Mouse (Mus musculus) right cerebral cortex, postnatal 4 days (tissue): ENCODE data around the gene Uck1.
"Not testable (repeated sequence)": the region's sequence is repeated elsewhere in the genome, so short reads cannot be mapped to it uniquely, and the experiment has no call there.

ENCODE experiments used
- DNase-seq: peaks from one replicate; pipeline ENCODE4 v3.0.0-alpha.2; 2022

Uck1 gene

DNA sequence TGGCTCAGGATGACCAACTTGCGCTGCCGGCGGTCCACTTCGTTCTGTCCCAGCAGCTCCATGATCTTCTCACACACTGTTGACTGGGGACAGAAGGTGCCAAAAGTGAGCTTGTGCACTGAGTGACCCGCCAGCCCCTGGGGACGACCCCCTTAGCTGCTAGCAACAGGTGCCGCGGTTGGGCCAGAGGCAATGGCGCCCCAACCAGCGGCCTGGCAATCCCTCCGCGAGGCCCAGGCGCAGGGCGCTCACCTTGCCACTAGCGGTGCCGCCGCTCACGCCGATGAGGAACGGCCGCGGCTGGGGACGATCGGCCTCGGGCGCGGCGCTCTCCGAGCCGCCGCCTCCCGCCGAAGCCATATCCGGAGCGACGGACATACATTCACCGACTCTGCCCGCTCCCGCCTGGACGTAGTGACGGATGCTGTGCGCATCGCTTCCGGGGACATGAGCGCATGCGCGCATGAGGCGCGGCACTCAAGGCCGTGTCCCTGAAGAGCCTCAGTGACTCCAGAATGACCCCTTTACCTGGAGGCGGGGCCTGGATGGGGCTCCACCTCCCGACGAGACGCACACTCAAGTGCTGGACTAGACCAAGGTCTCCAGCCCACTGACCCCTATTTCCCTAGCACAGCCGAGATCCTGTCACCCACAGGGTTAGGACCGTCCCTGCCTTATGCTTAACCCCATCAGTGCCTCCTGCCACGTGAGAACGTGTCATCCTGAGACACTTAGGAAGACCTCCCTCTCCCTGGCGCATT is at the start of gene Uck1:
Gene Uck1, minus strand, starts transcription at position 503 of the 761 bp plus-strand sequence.
- DNase-seq = peak; percentile 82

DNA sequence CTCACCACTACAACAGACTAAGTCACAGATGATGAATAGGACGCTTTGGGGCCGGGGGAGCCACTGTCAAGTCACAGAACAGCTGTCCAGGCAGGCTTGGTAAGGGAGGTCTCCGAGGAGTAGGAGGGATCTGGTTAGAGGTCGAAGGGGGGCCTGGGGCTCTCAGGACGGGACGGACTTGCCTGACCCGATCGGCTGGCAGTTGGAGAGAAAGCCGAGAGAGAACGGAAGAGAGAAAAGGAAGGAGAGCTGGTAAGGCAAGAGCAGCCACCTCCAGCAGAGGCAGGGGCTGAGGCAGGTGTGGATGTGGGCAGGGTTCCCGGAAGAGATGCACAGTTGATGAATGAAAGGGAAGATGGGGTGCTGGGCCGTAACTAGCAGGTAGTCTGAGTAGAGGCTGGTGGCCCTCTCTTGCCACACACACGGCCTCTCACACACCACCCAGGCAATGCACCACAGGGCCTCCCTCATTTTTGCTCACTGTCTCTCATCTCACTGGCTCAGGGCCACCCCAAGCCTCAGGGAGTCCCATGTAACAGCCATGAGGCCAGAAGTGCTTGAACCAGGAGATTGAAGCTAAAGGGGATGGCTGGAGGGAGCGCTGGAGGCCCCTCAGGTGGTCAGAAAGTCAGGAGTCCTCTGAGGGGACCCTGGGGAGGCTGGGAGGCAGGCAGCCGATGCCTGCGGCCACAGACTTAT is 49.1 kb upstream of the Uck1 start:
- no peak for DNase-seq

DNA sequence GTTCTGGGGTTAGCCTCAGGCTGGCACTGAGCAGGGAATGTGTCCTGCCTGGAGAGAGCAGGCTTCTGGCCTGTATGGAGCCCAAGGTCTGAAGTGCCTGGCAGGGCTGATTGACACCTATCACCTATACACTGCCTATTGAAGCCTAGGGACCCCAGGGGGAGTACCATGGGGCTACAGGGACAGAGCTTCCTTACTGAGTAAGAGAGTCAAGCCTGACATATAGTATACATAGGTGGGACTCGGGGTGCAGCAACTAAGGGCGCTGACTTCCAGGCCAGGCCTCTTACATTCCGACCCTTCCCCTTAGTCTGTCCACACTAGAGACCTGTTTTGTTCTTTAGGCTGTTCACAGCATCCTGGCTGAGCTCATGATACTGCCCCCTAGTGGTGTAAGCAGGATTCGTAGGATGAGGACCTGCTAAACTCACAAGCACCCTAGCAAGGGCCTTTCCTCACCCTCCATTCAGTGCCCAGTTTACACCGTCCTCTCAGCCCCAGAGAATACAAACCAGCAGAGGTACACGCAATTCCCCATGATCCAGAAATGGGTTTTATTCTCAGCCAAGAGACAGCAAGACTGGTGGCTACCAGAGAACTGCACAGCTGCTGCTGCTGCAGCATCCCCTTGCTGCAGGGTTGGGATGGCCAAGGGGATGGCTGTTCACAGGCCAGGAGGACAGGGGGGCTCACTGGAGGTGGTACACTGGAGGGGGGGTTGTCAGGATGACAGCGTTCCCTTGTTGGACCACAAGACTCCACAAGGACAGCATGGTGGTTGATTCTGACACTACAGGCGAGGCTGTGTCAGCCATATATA is 48.2 kb upstream of the Uck1 start:
- DNase-seq = peak; percentile 67

DNA sequence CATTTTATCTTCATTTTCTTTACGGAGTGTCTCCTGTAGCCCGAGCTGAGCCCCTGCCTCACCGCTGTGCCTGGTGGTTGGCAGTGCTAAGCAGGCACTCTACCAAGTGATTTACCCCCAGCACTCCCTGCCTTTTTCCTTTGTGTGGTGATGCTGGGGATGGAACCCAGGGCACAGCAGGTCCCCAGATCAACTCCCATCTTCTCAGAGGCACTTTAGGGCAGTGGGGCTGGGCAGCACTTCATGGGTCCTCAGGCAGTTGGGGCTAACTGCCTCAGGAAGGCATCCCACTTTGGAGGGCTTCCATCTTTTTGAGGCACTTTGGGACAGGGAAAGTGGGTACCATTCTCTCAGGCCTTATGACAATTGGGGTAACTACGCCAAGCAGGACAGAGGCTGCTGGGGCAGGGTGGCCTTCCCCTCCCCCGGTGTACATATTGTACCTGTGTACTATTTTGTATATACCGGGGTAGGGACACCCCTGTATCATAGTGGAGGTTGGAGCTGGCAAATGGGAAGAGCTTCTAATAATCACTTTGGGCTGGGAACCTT is 47.4 kb upstream of the Uck1 start:
- DNase-seq = no peak

DNA sequence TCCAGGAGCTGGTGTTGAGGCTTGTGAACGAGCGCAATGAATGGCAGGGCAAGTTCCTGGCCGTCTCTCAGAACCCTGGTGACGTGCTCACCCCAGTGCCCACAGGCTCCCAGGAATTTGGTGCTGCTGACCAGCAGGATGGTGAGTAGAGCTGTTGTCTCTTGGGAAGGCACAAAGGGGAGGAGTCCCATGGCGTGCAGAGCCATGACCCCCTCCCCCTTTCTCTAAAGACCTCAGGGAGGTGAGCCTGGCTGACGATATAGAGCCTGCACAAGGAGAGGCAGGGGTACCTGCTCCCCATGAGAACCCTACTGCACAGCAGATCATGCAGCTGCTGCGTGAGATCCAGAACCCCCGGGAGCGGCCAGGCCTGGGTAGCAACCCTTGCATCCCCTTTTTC is 46.2 kb upstream of the Uck1 start:
- DNase-seq = no peak

DNA sequence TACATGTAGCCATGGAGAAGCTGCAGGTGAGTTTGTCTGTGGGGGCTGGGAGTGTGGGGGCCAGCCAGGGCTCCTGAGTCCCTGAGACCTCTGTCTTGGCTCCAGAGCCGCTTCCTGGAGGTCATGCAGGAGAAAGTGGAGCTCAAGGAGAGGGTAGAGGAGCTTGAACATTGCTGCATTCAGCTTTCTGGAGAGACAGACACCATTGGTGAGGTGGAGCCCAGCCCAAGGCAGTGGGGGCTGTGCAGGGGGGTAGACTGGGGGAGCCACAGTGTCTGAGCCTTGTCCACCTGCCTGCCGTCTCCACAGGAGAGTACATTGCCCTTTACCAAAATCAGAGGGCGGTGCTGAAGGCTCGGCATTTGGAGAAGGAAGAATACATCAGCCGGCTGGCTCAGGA is 45.7 kb upstream of the Uck1 start:
- DNase-seq = no peak

DNA sequence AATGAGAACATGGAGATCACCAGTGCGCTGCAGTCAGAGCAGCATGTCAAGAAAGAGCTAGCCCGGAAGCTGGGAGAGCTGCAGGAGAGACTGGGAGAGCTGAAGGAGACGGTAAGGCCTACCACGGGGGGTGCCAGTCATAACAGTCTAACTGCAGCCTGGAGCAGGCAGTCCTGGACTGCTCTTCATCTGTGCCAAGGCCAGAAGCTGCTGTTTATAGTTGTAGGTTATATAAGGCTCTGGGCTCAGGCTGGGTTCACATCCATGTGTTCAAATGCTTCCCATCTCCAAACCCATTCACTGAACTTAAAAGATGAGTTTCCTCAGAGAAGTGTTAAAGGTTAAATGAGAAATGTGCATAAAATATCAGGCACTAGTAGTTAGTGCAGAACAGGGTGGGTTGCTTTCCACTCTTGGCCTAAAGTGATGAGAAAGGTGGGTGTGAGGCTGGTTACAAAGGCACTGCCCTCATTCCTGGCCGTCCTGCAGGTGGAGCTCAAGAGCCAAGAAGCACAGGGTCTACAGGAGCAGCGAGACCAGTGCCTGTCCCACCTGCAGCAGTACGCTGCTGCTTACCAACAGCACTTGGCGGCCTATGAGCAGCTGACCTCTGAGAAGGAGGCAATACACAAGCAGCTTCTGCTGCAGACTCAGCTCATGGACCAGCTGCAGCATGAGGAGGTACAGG is 44.3 kb upstream of the Uck1 start:
- DNase-seq = no peak

DNA sequence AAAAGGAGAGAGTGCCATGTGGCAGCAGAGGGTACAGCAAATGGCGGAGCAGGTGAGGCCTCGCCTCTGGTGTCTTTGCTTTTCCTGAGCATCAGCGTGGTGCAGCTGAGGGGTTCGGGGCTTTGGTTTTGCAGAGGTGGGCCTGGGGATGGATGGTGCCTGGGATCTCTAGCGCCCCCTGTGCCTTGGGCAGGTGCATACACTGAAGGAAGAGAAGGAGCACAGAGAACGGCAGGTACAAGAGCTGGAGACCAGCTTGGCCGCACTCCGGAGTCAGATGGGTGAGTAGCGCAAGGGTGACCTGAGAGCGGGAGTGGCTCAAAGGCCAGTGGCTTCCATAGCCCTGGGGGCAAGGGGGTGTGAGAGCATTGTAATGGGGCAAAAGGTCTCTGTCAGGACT is 43.0 kb upstream of the Uck1 start:
- no peak for DNase-seq

DNA sequence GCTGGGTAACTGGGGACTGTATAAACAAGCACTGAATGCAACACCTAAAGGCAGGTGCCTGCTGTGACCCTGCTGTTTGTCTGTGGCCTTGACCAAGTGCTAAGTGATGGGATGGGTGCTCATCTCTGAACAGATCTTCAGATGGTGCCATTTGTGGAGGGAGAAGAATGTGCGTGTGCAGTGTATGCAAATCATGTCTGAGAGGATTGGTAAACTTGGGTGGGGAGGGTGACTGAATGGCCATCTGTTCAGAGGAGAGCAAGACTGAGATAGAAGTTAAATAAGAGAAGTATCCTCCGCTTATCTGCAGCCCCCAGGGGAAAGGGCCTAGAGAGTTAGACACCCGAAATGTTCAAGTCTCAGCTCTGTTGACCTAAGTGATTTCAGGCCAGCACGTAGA is 39.5 kb upstream of the Uck1 start:
- no peak for DNase-seq

DNA sequence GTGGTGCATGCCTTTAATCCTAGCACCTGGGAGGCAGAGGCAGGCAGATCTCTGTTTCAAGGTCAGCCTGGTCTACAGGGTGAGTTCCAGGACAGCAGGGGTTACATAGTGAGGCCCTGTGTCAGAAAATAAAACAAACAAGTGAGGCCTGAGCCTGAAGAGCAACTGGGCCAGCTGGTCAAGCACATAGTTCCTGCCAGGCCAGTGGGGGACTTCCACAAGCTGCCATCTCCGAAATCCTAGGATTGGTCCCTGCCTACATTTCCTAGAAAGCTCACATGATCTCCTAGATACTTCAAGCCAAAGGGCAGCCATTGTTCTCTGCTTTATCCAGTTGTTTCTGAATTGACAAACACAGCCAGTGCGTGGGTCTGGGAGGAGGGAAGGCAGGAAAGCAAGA is 35.9 kb upstream of the Uck1 start:
- not testable (repeated sequence) for DNase-seq

DNA sequence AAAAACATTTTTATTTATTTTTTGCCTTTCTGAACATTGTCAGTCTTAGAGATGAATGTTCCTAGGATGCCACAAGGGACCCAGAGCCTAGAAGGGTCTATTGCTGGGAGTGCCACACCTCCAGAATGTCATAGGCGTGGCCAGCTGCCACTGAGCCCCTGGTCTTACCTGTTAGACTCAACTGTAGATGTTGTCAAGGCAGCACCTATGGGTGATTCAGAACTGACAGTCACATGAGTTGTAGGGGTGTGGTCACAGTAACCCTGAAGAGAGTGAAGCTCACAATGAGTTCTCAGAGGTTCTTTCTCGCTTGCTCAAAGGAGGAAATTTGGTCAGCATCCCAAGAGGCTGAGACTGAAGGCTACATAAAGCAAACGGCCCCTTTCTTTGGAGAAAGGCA is 35.3 kb upstream of the Uck1 start:
- no peak for DNase-seq

DNA sequence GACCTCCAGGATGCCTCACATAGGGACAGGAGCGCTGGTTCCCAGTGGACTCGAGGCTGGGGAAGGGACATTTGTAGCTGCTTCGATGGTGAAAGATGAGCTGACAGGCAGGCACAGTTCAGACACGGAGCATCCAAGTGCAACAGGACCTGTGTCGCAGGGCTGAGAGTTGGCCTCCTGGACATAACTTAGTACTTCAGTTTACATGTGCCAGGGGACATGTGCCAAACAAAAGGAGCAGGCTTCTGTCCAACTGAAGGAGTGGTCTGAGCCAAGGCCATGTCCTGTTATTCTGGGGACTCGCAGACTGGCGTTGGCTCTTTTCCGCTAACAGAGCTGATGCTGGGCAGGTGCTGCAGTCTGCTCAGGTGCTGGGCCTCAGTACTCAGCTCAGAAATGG is 34.4 kb upstream of the Uck1 start:
- DNase-seq = no peak

DNA sequence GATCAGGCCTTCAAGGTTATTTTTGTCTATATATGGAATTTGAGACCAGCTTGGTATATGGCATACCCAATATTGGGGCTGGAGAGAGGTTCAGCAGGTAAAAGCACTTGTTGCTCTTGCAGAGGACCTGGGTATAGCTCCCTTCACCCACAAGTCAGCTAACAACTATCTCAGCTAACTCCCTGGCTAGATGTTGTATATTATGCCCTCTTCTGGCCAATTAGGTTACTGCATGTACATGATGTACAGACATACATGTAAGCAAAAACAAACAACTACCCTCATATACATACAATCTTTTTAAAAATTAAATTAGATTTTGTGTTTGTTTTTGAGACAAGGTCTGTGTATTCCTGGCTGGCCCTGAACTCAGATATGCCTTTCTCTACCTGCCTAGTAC is 29.6 kb upstream of the Uck1 start:
- no peak for DNase-seq

DNA sequence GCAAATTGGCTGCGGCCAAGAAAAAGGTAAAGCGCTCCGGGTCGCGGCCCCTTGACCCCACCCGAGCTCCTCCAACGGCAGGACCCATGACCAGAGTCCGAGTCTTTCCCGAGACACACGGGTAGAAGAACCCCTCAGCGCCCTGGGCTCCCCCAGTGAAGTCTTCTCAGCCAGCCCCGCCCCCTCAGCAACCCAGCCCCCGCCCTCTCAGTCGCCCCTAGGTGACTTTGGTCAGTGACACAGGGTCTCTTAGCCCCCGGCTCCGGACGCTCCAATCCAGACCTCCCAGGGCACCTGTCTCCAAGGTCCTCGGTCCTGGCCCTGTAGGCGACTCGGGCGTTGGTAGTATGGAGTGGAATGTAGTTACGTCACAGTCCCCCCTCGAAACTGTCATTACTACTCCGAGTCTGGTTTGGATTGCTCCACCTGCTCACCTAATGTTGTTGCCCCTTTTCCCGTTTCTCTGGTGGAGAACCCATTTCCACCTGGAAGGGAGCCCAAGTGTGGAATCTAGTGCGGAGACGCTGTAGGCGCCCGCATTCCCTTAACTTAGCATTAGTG is 28.5 kb upstream of the Uck1 start:
- no peak for DNase-seq

DNA sequence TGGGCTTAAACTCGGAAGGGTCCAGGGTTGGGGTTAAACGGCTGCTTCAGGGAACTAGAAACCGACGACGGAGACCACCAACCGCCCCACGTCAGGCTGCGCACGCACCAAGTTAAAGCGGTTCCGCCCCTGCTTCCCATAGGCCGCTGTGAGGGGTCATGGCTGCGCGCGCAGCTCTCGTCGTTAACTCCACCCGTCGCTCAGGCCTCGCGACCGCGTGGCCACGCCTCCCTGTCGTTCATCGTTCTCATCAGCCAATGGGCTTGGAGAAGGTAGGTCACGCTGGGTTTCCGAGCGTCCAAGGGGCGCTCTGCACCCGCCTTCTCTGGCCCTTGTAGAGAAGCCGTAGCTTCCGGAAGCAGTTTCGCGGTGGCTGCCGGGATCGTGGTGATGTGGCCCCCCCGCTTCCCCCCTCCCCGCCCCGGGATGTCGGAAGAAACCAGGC is 28.0 kb upstream of the Uck1 start, which contains the start of gene Swi5:
Gene Swi5, minus strand, starts transcription at position 153 of the 445 bp plus-strand sequence.
- DNase-seq = peak; percentile 100

DNA sequence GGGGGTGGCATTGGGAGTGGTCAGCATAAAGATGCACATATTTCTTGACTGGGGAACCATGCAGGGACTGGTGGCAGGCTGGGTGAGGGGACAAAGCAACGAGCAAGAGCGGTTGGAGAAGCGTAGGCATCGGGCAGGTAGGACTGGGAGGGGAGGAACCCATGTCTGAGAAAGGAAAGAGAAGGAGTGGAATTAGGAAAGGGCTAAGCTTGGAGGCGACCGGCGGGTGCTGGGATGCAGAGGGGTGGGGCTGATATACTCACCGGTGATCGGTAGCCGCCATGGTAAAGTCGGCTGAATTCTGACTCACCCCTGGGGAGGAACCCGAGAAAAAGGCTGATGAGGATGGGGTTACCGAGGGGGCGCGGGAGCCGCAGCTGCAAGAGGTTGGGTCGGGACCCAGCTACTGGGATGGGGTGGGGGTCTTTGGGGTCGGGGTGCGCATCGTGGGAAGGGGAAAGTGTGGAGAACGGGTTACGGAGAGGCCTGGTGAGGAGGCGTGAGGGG is 27.4 kb upstream of the Uck1 start, which contains the start of gene Golga2:
Gene Golga2, plus strand, starts transcription at position 51 of the 507 bp plus-strand sequence.
- no peak for DNase-seq

DNA sequence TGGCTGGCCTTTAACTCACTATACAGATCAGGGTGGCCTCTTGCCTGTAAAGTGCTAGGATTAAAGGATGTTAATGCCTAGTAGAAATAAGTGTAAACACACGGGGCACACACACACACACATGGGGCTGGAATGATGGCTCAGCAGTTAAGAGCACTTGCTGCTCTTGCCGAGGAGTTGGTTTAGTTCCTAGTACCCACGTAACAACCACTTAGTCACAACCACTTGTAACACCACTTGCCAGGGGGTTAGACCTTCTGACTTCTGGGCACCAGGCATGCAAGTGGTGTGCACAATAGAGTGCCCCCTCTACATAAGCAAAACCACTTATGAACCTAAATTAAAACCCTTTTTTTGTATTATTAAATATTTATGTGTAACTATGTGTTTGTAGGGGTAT is 24.0 kb upstream of the Uck1 start:
- no peak for DNase-seq

DNA sequence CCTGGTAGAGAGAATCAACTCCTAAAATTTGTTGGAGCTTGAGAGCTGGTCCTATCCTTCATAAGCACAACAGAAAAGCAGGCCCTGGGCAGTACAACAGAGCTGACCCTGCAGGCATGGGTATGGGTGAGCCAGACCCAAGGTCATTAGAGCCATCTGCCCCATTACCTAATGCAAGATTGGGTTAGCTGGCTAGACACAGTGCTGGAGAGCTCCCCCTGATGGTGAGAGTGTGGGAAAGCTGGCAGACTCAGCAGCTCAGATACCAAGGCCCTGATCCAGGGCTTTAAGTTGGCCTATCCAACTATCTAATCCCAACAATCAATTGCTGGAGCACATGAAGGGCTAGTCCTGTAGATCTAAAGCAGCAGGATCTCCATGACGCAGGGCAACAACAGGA is 22.8 kb upstream of the Uck1 start:
- no peak for DNase-seq

DNA sequence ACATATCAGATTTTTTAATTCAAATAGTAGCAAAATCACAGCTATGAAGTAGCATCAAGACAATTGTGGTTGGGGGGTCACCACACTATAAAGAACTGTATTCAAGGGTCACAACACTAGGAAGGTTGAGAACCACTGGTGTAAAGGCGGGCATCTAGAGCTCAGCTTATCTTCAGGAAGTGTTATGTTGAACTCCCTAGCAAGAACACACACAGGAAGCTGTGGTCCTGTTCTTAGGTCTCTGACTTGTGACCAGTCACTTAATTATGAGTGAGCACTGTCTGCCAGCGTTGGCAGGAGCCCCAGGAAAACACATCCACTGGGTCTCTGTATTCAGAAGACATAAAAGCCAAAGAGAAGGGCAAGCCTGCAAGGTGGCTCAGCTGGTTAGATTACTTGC is 22.3 kb upstream of the Uck1 start:
- DNase-seq = no peak

DNA sequence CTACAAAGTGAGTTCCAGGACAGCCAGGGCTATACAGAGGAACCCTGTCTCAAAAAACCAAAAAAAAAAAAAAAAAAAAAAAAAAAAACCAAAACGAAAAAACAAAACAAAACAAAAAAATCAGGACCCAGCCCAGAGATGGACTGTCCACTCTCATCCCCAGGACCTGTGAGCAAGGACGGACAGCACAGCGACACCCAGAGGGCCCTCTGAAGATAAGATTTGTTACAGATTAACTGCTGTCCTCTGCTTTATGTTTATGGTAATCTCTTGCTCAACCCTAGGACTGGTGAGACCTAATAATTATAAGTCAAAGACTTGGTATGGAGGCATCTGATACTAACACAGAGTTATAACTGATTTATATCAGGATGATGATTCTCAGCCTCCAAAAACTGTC is 15.9 kb upstream of the Uck1 start:
- no peak for DNase-seq

DNA sequence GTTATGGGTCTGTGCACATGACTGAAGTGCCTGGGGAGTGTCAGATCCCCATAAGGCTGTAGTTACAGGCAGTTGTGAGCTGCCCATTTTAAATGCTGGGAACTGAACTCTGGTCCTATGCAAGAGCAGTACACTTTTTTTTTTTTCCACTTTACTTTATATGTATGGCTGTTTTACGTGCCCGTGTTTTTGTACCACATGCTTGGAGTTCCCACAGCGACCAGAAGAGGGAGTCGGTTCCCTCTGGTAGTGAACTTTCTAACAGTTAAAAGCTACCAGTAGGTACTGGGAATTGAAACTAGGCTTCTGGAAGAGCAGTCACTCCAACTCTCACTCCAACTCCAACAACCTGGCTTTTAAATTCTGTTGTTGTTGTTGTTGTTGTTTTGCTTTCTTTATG is 676 bp upstream of the Uck1 start:
- DNase-seq = peak; percentile 49
